Mouse (Mus musculus) ES-Bruce4 (cell line): ENCODE results near the gene Itgb3bp.

Source experiments
- CTCF ChIP-seq: IDR thresholded peaks from one replicate; pipeline ENCODE4 v1.8.1; 2011; ENCODE audit warnings: low read depth, low read length
- EP300 ChIP-seq: IDR thresholded peaks from 2 replicates; pipeline ENCODE4 v1.6.1; 2011; ENCODE audit warnings: low read depth, low read length; ENCODE audit not compliant: insufficient read depth
- POLR2A ChIP-seq: IDR thresholded peaks from one replicate; pipeline ENCODE4 v1.8.1; 2011; ENCODE audit warnings: low read length; ENCODE audit not compliant: insufficient read depth

DNA sequence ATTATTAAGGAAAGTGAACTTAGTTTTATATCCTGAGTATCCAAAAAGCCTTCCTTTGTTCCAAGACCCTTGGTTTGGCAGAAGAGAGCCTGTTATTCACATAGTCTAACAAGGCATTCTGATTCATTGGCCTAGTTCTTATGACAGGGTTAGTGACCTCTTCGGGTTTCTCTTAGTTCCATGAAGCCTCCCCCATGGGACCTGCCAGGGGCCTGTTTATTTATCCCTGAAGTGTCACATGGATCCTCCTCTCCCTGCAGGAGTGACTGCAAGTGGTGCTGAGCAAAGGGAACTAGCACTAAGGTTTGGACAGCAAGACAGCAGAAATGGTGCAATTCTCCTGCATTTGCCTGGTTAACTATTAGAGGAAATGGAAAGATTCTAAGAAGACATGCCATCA lies 156.6 kb downstream of the Itgb3bp start:
- TF ChIP-seq CTCF (no peak), EP300 (no peak), POLR2A (no peak)
